Mouse (Mus musculus) midbrain, embryonic 13.5 days (tissue): Measurements from ENCODE around the gene Lcmt2. TPM values are rescaled to one million over a fixed set of nuclear protein-coding genes. Genes with fewer than 3 reads are reported as not detected.

ENCODE experiments used
- ATAC-seq: fragments of 200-750 bp; cut with Nextera tagmentation; 2 replicates; pipeline ENCODE4 v1.8.0; 2017; ENCODE audit warnings: mild to moderate bottlenecking, moderate TSS enrichment, moderate library complexity
- H3K27ac ChIP-seq: fragments of 300-500 bp; sonication (generic); 2 replicates; pipeline ENCODE4 v1.5.1; 2015; ENCODE audit warnings: inconsistent platforms, mild to moderate bottlenecking, moderate library complexity
- H3K27me3 ChIP-seq: fragments of 300-500 bp; sonication (generic); 2 replicates; pipeline ENCODE4 v1.6.1; 2015; ENCODE audit warnings: mild to moderate bottlenecking, inconsistent platforms
- H3K36me3 ChIP-seq: fragments of 300-500 bp; sonication (generic); 2 replicates; pipeline ENCODE4 v1.6.1; 2015; ENCODE audit warnings: mild to moderate bottlenecking, inconsistent platforms
- H3K4me1 ChIP-seq: fragments of 300-500 bp; sonication (generic); replicated peaks from 2 replicates; pipeline ENCODE4 v1.6.1; 2015; ENCODE audit warnings: inconsistent platforms
- H3K4me2 ChIP-seq: fragments of 300-500 bp; sonication (generic); replicated peaks from 2 replicates; pipeline ENCODE4 v1.6.1; 2015; ENCODE audit warnings: moderate library complexity, mild to moderate bottlenecking, inconsistent platforms
- H3K4me3 ChIP-seq: fragments of 300-500 bp; sonication (generic); replicated peaks from 2 replicates; pipeline ENCODE4 v1.5.1; 2015; ENCODE audit warnings: mild to moderate bottlenecking, inconsistent platforms
- H3K9ac ChIP-seq: fragments of 300-500 bp; sonication (generic); replicated peaks from 2 replicates; pipeline ENCODE4 v1.6.1; 2015; ENCODE audit warnings: mild to moderate bottlenecking, inconsistent platforms
- H3K9me3 ChIP-seq: fragments of 300-500 bp; sonication (generic); 2 replicates; pipeline ENCODE4 v1.6.1; 2016; ENCODE audit warnings: mild to moderate bottlenecking, inconsistent platforms
- WGBS: fragments of 180-500 bp; shearing (Covaris S2); methylation state at CpG from one replicate; pipeline ENCODE4 v1.1.7; 2015; 5-methylcytosine and 5-hydroxymethylcytosine counted together
- polyA plus RNA-seq: library from polyadenylated mRNA; unstranded; fragments of >200 nt; fragmentation: Nextera tagmentation; extraction: Ambion mirVana; gene quantifications from 2 replicates; pipeline ENCODE4 v1.2.1, GENCODE M21; 2015

Lcmt2 gene
- polyA plus RNA-seq, 1 experiment from 2014 or later, result 26.1 TPM

DNA sequence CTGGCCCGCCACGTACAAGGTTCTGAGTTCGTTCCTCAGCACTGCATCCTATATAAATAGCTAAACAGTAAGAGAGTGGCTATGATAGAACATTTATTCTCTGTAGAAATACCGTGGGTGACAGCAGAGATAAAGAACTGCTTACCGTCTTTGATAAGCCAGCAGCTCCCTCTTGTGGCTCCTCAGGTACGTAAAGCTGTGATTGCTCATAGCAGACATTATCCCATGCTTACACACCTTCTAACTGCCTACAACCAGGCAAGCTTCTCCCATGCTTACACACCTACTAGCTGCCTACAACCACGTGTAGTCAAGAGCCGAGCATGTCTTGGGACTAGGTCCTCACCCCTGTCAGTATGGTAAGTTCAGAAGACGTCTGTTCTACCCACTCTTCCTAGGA lies 38.4 kb downstream of the Lcmt2 start:
- 23% methylated on average over 9 of the region's 9 CpGs for WGBS
- H3K36me3 ChIP-seq, result no peaks in the 10 kb centered on the region
- H3K27me3 ChIP-seq, result no peaks in the 10 kb centered on the region
- no peak overlapping the region for H3K9ac ChIP-seq
- 0 out of 2 replicates have a peak, but pooled peaks have one; percentile 48 for ATAC-seq
- H3K4me2 ChIP-seq, result no peak overlapping the region
- H3K9me3 ChIP-seq, result no peaks in the 10 kb centered on the region
- no peak overlapping the region for H3K27ac ChIP-seq
- H3K4me3 ChIP-seq, result no peak overlapping the region
- no peaks in the 10 kb centered on the region for H3K4me1 ChIP-seq

DNA sequence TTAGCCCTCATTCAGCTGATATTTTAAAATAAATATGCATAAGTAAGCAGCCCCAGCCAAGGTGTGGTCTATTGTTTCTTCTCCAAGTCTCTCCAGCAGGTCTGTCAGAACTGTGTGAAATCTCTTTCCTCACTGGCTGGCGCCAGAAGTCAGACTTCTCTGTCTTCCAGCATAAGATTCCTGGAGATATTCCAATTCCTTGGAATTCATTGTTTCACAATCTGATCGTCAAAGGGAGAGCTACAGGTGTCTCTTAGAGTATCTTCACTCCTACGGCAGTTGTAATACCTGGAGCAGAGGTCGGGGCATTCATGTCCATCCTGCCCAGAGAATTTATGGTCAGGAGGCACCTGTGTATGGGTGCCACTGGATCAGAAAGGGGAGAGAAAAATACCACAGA lies 50.7 kb downstream of the Lcmt2 start:
- no peaks in the 10 kb centered on the region for H3K9me3 ChIP-seq
- no peaks in the 10 kb centered on the region for H3K4me1 ChIP-seq
- no peak overlapping the region for H3K9ac ChIP-seq
- ATAC-seq, result no peak
- no peaks in the 10 kb centered on the region for H3K36me3 ChIP-seq
- 76% methylated on average over 4 of the region's 4 CpGs for WGBS
- H3K4me2 ChIP-seq, result no peak overlapping the region
- no peak overlapping the region for H3K4me3 ChIP-seq
- no peak overlapping the region for H3K27ac ChIP-seq
- no peaks in the 10 kb centered on the region for H3K27me3 ChIP-seq

DNA sequence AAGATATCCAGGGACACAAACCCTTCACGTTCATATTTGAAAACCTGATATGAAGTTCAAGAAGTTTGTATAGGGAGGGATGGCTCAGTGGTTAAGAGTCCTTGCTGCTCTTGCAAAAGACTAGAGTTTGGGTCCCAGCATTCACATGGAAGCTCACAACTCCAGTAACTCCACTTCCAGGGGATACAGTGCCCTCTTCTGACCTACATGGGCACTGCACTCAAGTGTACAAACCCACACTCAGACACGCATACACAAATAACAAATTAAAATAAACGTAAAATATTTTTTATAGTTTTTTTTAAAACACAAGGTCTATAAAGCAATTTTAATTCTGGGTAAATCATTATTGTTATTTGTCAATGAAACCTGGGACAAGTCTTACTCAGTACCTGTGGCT lies 51.9 kb downstream of the Lcmt2 start:
- Histone ChIP-seq H3K4me1 (no peaks in the 10 kb centered on the region), H3K4me2 (no peak overlapping the region), H3K9me3 (no peaks in the 10 kb centered on the region), H3K27me3 (no peaks in the 10 kb centered on the region), H3K27ac (no peak overlapping the region), H3K36me3 (no peaks in the 10 kb centered on the region), H3K4me3 (no peak overlapping the region), H3K9ac (no peak overlapping the region)
- ATAC-seq, result no peak
- 89% methylated on average over 3 of the region's 3 CpGs for WGBS

DNA sequence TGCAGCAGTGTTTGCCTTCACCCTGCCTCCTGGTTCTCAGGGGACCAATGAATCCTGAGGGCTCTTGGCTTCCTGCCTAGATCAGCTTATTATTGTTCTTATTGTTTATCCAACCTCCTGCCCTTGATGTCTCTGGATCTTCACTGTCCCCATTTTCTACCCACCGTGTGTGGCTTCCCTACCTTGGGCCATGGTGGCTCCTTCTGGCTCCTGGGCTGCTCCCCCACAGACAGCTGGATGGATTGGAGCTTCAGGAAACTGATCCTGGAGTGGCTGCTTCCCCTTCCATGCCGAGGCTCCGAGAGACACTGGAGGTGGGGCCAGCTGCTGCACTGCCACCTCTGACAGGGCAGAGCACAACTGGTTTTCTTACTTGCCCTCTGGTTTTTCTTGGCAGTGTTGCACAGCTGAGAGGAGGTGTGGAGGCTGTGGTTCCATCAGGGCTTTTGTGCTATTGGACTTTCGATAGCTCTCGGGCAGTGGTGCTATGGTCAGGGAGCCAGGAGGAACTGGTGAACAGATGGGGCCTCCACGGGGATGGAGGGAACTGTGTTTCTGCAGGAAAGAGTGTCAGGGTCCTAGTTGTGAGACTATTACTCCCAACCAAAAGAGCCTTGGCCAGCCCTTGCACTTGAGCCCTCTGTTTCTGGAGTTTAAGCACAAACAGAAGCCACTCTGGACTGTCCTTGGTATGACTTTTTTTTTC lies 54.8 kb downstream of the Lcmt2 start, which contains the start of gene Tgm5:
Gene Tgm5 (minus strand): TSS at position 362 of the 706 bp plus-strand sequence.
- no peaks in the 10 kb centered on the region for H3K4me1 ChIP-seq
- H3K36me3 ChIP-seq, result no peaks in the 10 kb centered on the region
- H3K4me3 ChIP-seq, result no peak within 1 kb of the TSS
- no peaks in the 10 kb centered on the region for H3K9me3 ChIP-seq
- H3K27ac ChIP-seq, result no peak within 1 kb of the TSS
- H3K27me3 ChIP-seq, result no peaks in the 10 kb centered on the region
- WGBS, result 57% methylated on average over 6 of the region's 6 CpGs
- no peak for ATAC-seq
- no peak within 1 kb of the TSS for H3K9ac ChIP-seq
- no peak within 1 kb of the TSS for H3K4me2 ChIP-seq

DNA sequence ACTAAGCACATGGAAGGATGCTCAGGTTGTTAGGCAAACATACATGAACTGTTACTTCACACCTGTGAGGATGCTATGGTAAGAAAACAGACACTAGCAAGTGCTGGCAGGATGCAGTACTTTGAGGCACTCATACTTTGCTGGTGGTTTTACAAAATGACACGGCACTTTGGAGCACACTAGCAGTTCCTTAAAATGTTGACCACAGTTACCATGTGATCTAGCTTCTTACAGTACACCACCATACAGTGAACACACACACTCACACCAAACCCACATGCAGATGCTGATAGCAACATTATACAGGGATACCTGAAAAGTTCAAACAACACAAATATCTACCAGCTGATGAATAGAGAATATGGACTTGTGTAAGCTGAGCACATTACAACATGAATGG lies 57.8 kb downstream of the Lcmt2 start:
- H3K36me3 ChIP-seq, result no peaks in the 10 kb centered on the region
- no peak overlapping the region for H3K9ac ChIP-seq
- H3K4me2 ChIP-seq, result no peak overlapping the region
- H3K27me3 ChIP-seq, result no peaks in the 10 kb centered on the region
- ATAC-seq, result no peak
- no peaks in the 10 kb centered on the region for H3K9me3 ChIP-seq
- WGBS, result 89% methylated on average over 1 of the region's 1 CpGs
- no peaks in the 10 kb centered on the region for H3K4me1 ChIP-seq
- H3K4me3 ChIP-seq, result no peak overlapping the region
- H3K27ac ChIP-seq, result no peak overlapping the region

Other genes starting within 250 kb of the Lcmt2 start
- 34.6 and 38.6 TPM in 2 replicates for gene Ubr1, start 169.9 kb downstream of the Lcmt2 start, polyA plus RNA-seq
- 8.7 and 10.2 TPM in 2 replicates for gene Tmem62, start 163.6 kb downstream of the Lcmt2 start, polyA plus RNA-seq
- gene Ccndbp1, start 132.2 kb downstream of the Lcmt2 start, polyA plus RNA-seq, result 72.0 and 74.9 TPM in 2 replicates
- gene Epb42, start 103.6 kb downstream of the Lcmt2 start, polyA plus RNA-seq, result 0.98 and 1.1 TPM in 2 replicates
- gene Tgm5, start 54.8 kb downstream of the Lcmt2 start, polyA plus RNA-seq, result not detected in 2 replicates
- gene Tgm7, start 30.9 kb downstream of the Lcmt2 start, polyA plus RNA-seq, result not detected in 2 replicates
- 33.9 and 38.5 TPM in 2 replicates for gene Adal, start 225 bp downstream of the Lcmt2 start, polyA plus RNA-seq
- 63.9 and 67.9 TPM in 2 replicates for gene Tubgcp4, start 30.0 kb upstream of the Lcmt2 start, polyA plus RNA-seq
- 10.5 and 10.9 TPM in 2 replicates for gene Zscan29, start 30.5 kb upstream of the Lcmt2 start, polyA plus RNA-seq
- 212 and 229 TPM in 2 replicates for gene Trp53bp1, start 130.8 kb upstream of the Lcmt2 start, polyA plus RNA-seq
- gene Map1a, start 148.9 kb upstream of the Lcmt2 start, polyA plus RNA-seq, result 18.1 and 20.6 TPM in 2 replicates
- 18.0 and 21.0 TPM in 2 replicates for gene Ppip5k1, start 214.7 kb upstream of the Lcmt2 start, polyA plus RNA-seq
- 25.1 and 25.7 TPM in 2 replicates for gene Ckmt1, start 217.1 kb upstream of the Lcmt2 start, polyA plus RNA-seq
- 0.04 TPM in 1 of 2 replicates, not detected in the other for gene Strc, start 246.5 kb upstream of the Lcmt2 start, polyA plus RNA-seq